Mouse (Mus musculus) embryonic stem cell, embryonic (primary cell): ENCODE results near the gene Rnf135.

Experiments used
- CTCF ChIA-PET, 4 experiments: fragments of 300-600 bp in 2 of 4; fragments of 350-600 bp in 2 of 4; sonication (Branson Sonifier 250); formaldehyde crosslinking; loops; one replicate each; lab custom pipeline; 2022; ENCODE audit warnings: inconsistent platforms in 2 of 4; lab: Charles Lee
- POLR2A ChIA-PET, 4 experiments: fragments of 300-600 bp in 2 of 4; fragments of 350-600 bp in 2 of 4; sonication (Branson Sonifier 250); formaldehyde crosslinking; loops; one replicate each; lab custom pipeline; 2022; ENCODE audit warnings: antibody characterized with exemption in 4 of 4, inconsistent platforms in 1 of 4; lab: Charles Lee

Rnf135 gene

GRCm38 (mm10) chr11:80204941-80205340, 21.3 kb downstream of the Rnf135 start:
- POLR2A ChIA-PET: interaction anchor here in 3 of 4 experiments (0.6 to 1.3 kb wide), 4 partner anchors 14 to 178 kb away, joined by 3 to 4 read pairs (median 4); partner anchors contain the start of genes Rnf135 (in 1 of the 3) and Zfp207 (in 1 of the 3)
- CTCF ChIA-PET: interaction anchor here in 1 of 4 experiments (0.6 kb wide), 1 partner anchor 241 kb away, joined by 3 read pairs; no protein-coding TSS in a partner anchor

- ChIA-PET CTCF (interaction anchor here (0.5 to 2.3 kb wide), 34 partner anchors 8 to 462 kb away, joined by 3 to 23 read pairs (median 4); partner anchors contain the start of genes Rnf135 (in 3 of the 4) and Adap2 (in 1 of the 4)), POLR2A (interaction anchor here (0.5 to 3.5 kb wide), 42 partner anchors 8 to 1223 kb away, joined by 3 to 18 read pairs (median 4); partner anchors contain the start of genes Crlf3 (in 3 of the 4), Rnf135 (in 3 of the 4), Adap2 (in 1 of the 4) and Tefm (in 1 of the 4))
Observed at GRCm38 (mm10) chr11:80208465-80208859, 24.8 kb downstream of the Rnf135 start.

GRCm38 (mm10) chr11:80208860-80209800, 25.5 kb downstream of the Rnf135 start, which contains the start of gene Rhot1:
Rhot1 (plus strand) TSS chr11:80209019.
- CTCF ChIA-PET: interaction anchor here (0.5 to 2.3 kb wide), 49 partner anchors 9 to 671 kb away, joined by 3 to 23 read pairs (median 4); partner anchors contain the start of genes Rnf135 (in 3 of the 4) and Adap2 (in 1 of the 4)
- POLR2A ChIA-PET: interaction anchor here (0.5 to 3.5 kb wide), 72 partner anchors 9 to 1223 kb away, joined by 3 to 18 read pairs (median 4); partner anchors contain the start of genes Crlf3 (in 3 of the 4), Rnf135 (in 3 of the 4), Adap2 (in 2 of the 4) and Zfp207 (in 2 of the 4)

- POLR2A ChIA-PET: interaction anchor here (0.5 to 2.3 kb wide), 10 partner anchors 9 to 129 kb away, joined by 3 to 8 read pairs (median 4); partner anchors contain the start of gene Crlf3 (in 1 of the 4)
- CTCF ChIA-PET: interaction anchor here in 1 of 4 experiments (1.2 kb wide), 1 partner anchor 77 kb away, joined by 3 read pairs; no protein-coding TSS in a partner anchor
Observed at GRCm38 (mm10) chr11:80210321-80210720, 26.7 kb downstream of the Rnf135 start.

GRCm38 (mm10) chr11:80212282-80212681, 28.6 kb downstream of the Rnf135 start:
- POLR2A ChIA-PET: interaction anchor here in 3 of 4 experiments (0.6 to 1.4 kb wide), 4 partner anchors 13 to 67 kb away, joined by 3 to 4 read pairs (median 3); no protein-coding TSS in a partner anchor
- CTCF ChIA-PET: interaction anchor here in 1 of 4 experiments (1.2 kb wide), 1 partner anchor 18 kb away, joined by 5 read pairs; no protein-coding TSS in a partner anchor

- CTCF ChIA-PET: no interaction called here
- POLR2A ChIA-PET: interaction anchor here in 2 of 4 experiments (0.7 to 1.3 kb wide), 4 partner anchors 8 to 88 kb away, joined by 3 to 5 read pairs (median 4); partner anchors contain the start of gene Rnf135 (in 1 of the 2)
Observed at GRCm38 (mm10) chr11:80215291-80215690, 31.6 kb downstream of the Rnf135 start.

GRCm38 (mm10) chr11:80218657-80219293, 35.1 kb downstream of the Rnf135 start:
- POLR2A ChIA-PET: interaction anchor here in 2 of 4 experiments (0.6 to 1.6 kb wide), 4 partner anchors 9 to 14 kb away, joined by 3 to 6 read pairs (median 4); partner anchors contain the start of gene Rhot1 (in 1 of the 2)
- CTCF ChIA-PET: no interaction called here

GRCm38 (mm10) chr11:80230066-80230465, 46.4 kb downstream of the Rnf135 start:
- POLR2A ChIA-PET: interaction anchor here in 2 of 4 experiments (0.6 to 1.2 kb wide), 4 partner anchors 9 to 89 kb away, joined by 3 to 4 read pairs (median 3); no protein-coding TSS in a partner anchor
- CTCF ChIA-PET: interaction anchor here in 1 of 4 experiments (1.1 kb wide), 1 partner anchor 21 kb away, joined by 5 read pairs; the partner anchor contains the start of gene Rhot1

GRCm38 (mm10) chr11:80237278-80237677, 53.6 kb downstream of the Rnf135 start:
- ChIA-PET POLR2A (interaction anchor here in 1 of 4 experiments (1.2 kb wide), 1 partner anchor 10 kb away, joined by 5 read pairs; no protein-coding TSS in a partner anchor), CTCF (interaction anchor here in 1 of 4 experiments (1.1 kb wide), 1 partner anchor 563 kb away, joined by 4 read pairs; no protein-coding TSS in a partner anchor)

- CTCF ChIA-PET: interaction anchor here in 1 of 4 experiments (0.7 kb wide), 1 partner anchor 41 kb away, joined by 6 read pairs; no protein-coding TSS in a partner anchor
Observed at GRCm38 (mm10) chr11:80238306-80238705, 54.7 kb downstream of the Rnf135 start.

GRCm38 (mm10) chr11:80247026-80247425, 63.4 kb downstream of the Rnf135 start:
- CTCF ChIA-PET: no interaction called here

More at GRCm38 (mm10) chr11:80238306-80238705, 54.7 kb downstream of the Rnf135 start:
- POLR2A ChIA-PET: interaction anchor here in 1 of 4 experiments (0.9 to 1.2 kb wide), 2 partner anchors 9 to 19 kb away, joined by 3 to 5 read pairs; no protein-coding TSS in a partner anchor

GRCm38 (mm10) chr11:80248531-80248930, 64.9 kb downstream of the Rnf135 start:
- POLR2A ChIA-PET: interaction anchor here in 2 of 4 experiments (0.5 to 1.5 kb wide), 4 partner anchors 9 to 301 kb away, joined by 3 to 4 read pairs (median 4); partner anchors contain the start of gene Crlf3 (in 1 of the 2)
- CTCF ChIA-PET: interaction anchor here in 1 of 4 experiments (0.7 kb wide), 1 partner anchor 624 kb away, joined by 3 read pairs; no protein-coding TSS in a partner anchor

More at GRCm38 (mm10) chr11:80247026-80247425, 63.4 kb downstream of the Rnf135 start:
- POLR2A ChIA-PET: interaction anchor here in 2 of 4 experiments (1.0 to 2.1 kb wide), 4 partner anchors 9 to 16 kb away, joined by 3 to 7 read pairs (median 4); no protein-coding TSS in a partner anchor
